Mouse (Mus musculus) liver, adult 2 months (tissue): Measurements from ENCODE around the gene Car14.

ENCODE experiments used
- CTCF ChIP-seq: fragments of 200-500 bp; IDR thresholded peaks from 2 replicates; pipeline ENCODE4 v1.5.1; 2011; ENCODE audit warnings: low read depth, low read length, control low read depth
- POLR2A ChIP-seq: fragments of 200-500 bp; IDR thresholded peaks from 2 replicates; pipeline ENCODE4 v1.6.1; 2011; ENCODE audit warnings: low read length, control low read depth; ENCODE audit not compliant: insufficient read depth; ENCODE audit errors: extremely low read depth

- peak; percentile 64 for TF ChIP-seq CTCF
- no peak for TF ChIP-seq POLR2A
Observed at GRCm38 (mm10) chr3:95882816-95883425, 21.6 kb downstream of the Car14 start.
